Mouse (Mus musculus): Measurements from ENCODE around the gene Fmod.

Gene Fmod

GRCm38 (mm10) chr1:134078061-134078795, 41.2 kb downstream of the Fmod start:
- peak in 1 of 2 experiments; percentile 59 for DNase-seq

DNA sequence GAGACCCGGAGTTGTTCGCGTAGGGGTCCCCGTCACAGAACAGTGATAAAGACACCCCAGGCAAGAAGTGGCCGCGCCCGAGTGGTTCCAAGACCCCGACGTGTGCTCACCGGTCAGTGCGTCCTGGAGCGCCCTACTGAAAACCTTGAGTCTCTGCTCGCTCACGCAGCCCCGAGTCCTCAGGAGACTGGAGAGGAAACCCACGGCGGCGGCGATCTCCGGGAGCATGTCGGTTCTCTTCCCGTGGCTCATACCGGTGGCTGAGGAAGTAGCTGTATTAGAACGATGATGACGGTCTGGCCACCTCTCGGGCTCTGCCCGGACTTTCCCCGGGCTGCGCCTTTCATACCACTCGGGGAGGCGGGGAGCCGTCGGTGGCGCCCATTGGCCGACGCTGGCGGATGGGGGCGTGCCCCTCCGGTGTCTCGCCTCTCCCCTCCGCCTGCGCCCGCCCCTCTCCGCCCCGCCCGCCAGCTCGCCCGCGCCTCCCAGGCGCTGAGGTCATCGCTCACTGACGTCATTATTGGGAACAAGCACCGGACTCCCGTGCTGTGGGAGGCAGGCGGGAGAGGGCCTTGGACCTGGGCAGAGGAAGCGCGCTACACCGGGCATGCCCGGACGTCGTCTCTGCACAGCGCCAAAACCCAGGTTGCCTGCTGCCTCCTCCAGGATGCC, 41.9 kb downstream of the Fmod start, which contains the start of gene Btg2:
TSS of gene Btg2 (minus strand) at position 319 of the 675 bp plus-strand sequence.
- DNase-seq: peak; percentile 97 to 98

DNA sequence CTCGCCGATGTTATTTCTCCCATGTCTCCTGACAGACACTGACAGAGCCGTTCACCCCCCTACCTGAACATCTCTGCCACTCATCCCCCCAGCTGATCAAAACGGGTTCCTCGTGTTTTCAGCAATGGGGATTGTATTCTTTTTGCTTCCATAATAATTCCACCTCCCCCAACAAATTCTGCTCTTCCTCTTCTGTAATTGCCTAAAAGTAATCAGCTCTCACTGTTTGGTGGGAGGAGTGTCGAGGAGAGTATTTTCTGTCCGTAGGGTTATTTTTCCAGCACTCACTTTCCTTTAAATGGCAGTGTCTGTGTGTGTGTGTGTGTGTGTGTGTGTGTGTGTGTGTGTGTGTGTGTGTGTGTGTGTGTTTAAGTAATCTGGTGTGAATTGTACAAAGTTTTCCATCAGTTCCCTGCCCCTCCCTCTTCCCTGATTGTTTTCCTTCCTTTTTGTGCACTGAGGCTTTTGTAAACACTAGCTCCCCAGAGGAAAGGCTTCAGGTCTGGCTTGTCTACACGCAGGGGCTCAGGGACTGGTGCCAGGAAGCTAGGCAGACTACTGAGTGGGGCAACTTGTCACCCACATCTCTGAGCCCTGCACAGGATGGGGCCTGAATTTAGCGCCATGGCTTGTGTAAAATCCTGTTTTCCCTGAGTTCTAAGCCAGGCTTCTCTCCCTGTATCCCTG, 42.6 kb downstream of the Fmod start:
- DNase-seq: peak in 1 of 2 experiments; percentile 71

GRCm38 (mm10) chr1:134080406-134080805, 43.4 kb downstream of the Fmod start:
- no peak for DNase-seq

DNA sequence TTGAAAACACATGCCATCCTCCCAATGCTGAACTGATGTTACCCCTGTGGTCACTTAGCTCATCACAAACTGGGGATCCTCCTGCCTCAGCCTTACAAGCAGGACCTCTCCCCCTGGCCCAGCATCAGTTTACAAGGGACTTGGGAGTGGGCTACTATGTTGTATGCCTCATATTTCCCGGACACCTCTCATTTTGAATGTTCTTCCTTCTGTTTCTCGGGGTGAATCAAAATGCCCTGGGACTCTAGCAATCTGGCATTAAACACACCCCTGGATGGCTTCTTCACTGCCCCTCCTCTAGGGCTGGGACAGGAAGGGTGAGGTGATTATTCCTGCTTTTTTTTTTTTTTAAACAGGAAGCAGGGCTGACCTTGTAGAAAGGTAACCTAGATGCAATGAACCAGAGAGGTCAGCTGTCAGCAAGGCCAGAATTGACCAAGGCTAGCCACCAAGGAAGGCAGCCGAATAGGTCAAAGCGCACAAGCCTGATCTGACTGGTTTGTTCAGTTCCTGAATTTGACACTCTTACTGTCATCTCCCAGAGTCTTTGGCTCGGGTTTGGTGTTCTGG, 43.9 kb downstream of the Fmod start:
- no peak for DNase-seq

DNA sequence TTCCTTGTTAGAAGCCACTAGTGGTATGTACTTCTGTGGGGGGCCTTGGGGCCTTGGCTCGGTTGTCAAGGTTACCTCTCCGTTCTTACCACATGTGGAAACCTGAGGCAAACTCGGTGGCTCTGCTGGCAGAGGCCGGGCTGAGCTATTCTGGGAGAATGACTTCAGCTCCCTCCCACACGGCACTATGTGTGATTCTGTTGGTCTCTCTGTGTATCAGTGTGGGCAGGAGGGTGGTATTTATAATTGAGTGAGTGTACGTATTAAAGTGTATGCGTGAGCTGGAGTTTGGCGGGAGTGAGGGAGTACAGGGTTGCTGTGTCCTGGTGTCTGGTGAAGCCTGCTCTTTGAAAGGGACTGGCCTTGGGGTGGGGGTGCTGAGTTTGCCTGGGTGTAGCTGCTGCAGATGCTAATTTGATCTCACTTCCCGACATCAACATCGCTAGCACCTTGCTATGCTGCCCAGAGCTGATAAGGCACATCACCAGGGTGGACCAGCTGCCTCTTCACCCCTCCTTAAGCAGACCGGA, 46.0 kb downstream of the Fmod start:
- DNase-seq: peak; percentile 35 to 59

- DNase-seq: no peak
These were observed 46.6 kb downstream of the Fmod start for GRCm38 (mm10) chr1:134083676-134084075.

DNA sequence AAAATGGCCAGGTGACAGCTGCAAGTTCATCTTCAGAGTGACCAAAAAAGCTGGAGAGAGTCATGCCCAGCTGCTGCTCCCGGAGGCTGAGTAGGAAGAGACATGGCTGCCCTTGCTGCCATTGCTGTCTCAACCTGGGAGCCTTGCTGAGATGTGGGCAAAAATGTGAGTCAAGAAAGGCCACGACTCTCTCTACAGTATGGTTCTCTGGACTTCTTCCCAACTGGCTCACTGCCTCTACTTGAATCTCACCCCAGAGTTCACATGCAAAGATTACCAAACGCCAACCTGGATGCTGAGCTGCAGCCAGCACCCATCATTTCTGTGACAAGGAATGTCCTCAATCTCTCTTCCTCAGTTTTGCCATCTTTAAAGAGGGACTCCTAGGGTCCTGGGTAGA, 47.1 kb downstream of the Fmod start:
- DNase-seq: no peak

GRCm38 (mm10) chr1:134086017-134086416, 49.0 kb downstream of the Fmod start:
- DNase-seq: no peak

DNA sequence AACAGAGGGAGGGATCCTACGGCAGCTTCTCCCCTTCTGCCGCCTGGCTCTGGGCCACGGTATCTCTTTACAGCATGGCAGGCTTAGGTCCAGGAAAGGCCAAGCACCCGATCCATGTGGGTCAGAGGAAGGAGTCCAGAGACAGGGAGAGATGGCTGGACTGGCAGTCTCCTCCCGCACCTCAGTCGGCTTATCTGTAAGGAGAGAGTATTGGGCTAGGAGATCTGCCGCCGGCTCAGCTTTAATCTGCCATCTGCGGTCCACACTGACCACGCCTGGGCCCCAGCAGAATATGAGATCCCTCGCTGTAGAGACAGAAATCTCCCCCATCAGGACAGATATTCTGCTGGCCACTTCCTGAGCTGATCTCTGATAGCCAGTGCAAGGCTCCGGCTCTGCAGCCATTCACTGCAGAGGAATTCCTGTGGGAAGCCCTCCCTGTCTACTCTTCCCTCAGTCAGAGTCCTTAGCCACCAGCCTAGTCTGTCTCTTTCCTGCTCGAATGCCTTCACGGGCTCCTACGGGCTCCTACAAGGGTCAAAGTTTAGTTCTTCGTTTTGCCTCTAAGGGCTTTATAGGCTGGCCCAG, 49.9 kb downstream of the Fmod start:
- no peak for DNase-seq

GRCm38 (mm10) chr1:134089074-134089473, 52.0 kb downstream of the Fmod start:
- DNase-seq: no peak

DNA sequence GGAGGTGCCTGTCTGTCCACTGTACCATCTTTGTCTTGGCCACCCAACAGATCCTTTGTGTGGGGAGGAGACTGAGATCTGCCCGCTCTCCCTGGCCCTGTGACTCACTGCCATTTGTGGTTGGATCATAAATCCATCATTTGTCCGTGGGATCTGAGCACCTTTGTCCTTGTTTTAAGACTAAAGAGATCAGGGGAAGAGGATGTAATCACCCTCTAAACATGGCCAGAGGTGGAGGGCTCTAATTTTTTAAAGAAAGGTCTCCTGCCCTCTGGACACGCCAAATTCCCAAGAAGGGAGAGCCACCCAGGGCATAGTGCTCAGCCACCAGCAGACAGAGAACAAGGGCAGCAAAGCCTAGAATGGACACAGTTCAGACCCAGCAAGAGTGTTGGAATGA, 54.8 kb downstream of the Fmod start:
- DNase-seq: no peak

DNA sequence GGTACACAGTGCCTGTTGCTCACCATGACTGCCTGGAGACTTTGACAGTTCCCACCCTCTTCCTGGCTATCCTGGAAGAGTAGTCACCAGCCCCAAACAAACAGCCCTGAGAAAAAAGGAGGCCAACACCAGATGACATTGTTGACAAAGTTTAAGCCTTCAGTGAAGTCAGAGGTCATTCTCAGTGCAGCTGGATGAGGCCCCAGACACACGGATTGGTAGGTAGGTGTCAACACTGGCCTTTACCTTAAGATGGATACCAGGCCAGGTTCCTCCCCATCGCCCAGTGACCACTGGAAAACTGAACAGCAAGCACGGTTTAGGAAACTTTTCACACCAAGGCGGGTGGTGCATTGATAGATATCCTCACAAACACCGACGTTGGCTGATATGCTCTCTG, 55.3 kb downstream of the Fmod start:
- no peak for DNase-seq

GRCm38 (mm10) chr1:134092852-134093770, 56.1 kb downstream of the Fmod start:
- peak; percentile 85 to 91 for DNase-seq

- no peak for DNase-seq
These were observed 56.9 kb downstream of the Fmod start for GRCm38 (mm10) chr1:134093771-134094526.

- DNase-seq: no peak
These were observed 58.1 kb downstream of the Fmod start for GRCm38 (mm10) chr1:134095033-134095612.

GRCm38 (mm10) chr1:134095721-134096120, 58.7 kb downstream of the Fmod start:
- no peak for DNase-seq

GRCm38 (mm10) chr1:134096264-134096934, 59.3 kb downstream of the Fmod start:
- DNase-seq: no peak

GRCm38 (mm10) chr1:134097080-134097855, 60.2 kb downstream of the Fmod start:
- no peak for DNase-seq

Measured in thymus, postnatal 36 days (tissue).